Mouse (Mus musculus) embryonic facial prominence, embryonic 13.5 days (tissue): ENCODE results near the gene Map6d1. TPM values are rescaled to one million over a fixed set of nuclear protein-coding genes. Genes with fewer than 3 reads are reported as not detected.

Experiments used
- ATAC-seq: fragments of 200-750 bp; cut with Nextera tagmentation; 2 replicates; pipeline ENCODE4 v1.8.0; 2017; ENCODE audit warnings: low read depth; ENCODE audit not compliant: insufficient number of reproducible peaks, insufficient read depth, low FRiP score, low TSS enrichment
- H3K27ac ChIP-seq: fragments of 300-500 bp; sonication (generic); 2 replicates; pipeline ENCODE4 v1.5.1; 2015; ENCODE audit warnings: moderate library complexity, mild to moderate bottlenecking, inconsistent platforms
- H3K27me3 ChIP-seq: fragments of 300-500 bp; sonication (generic); 2 replicates; pipeline ENCODE4 v1.6.1; 2015; ENCODE audit warnings: mild to moderate bottlenecking, inconsistent platforms
- H3K36me3 ChIP-seq: fragments of 300-500 bp; sonication (generic); 2 replicates; pipeline ENCODE4 v1.6.1; 2015; ENCODE audit warnings: mild to moderate bottlenecking, inconsistent platforms
- H3K4me1 ChIP-seq: fragments of 300-500 bp; sonication (generic); 2 replicates; pipeline ENCODE4 v1.6.1; 2015; ENCODE audit warnings: inconsistent platforms
- H3K4me2 ChIP-seq: fragments of 300-500 bp; sonication (generic); 2 replicates; pipeline ENCODE4 v1.6.1; 2015; ENCODE audit warnings: moderate library complexity, mild to moderate bottlenecking, inconsistent platforms
- H3K4me3 ChIP-seq: fragments of 300-500 bp; sonication (generic); 2 replicates; pipeline ENCODE4 v1.5.1; 2015; ENCODE audit warnings: mild to moderate bottlenecking, inconsistent platforms
- H3K9ac ChIP-seq: fragments of 300-500 bp; sonication (generic); 2 replicates; pipeline ENCODE4 v1.6.1; 2015; ENCODE audit warnings: mild to moderate bottlenecking, inconsistent platforms
- H3K9me3 ChIP-seq: fragments of 300-500 bp; sonication (generic); 2 replicates; pipeline ENCODE4 v1.6.1; 2016; ENCODE audit warnings: inconsistent platforms
- WGBS: fragments of 180-500 bp; shearing (Covaris S2); methylation state at CpG from one replicate; pipeline ENCODE4 v1.1.7; 2015; ENCODE audit warnings: mixed read lengths; 5-methylcytosine and 5-hydroxymethylcytosine counted together
- polyA plus RNA-seq: library from polyadenylated mRNA; unstranded; fragments of >200 nt; fragmentation: Nextera tagmentation; extraction: Ambion mirVana; gene quantifications from 2 replicates; pipeline ENCODE4 v1.2.1, GENCODE M21; 2015

The Map6d1 gene
- polyA plus RNA-seq, 1 experiment from 2014 or later = 0.98 TPM

DNA sequence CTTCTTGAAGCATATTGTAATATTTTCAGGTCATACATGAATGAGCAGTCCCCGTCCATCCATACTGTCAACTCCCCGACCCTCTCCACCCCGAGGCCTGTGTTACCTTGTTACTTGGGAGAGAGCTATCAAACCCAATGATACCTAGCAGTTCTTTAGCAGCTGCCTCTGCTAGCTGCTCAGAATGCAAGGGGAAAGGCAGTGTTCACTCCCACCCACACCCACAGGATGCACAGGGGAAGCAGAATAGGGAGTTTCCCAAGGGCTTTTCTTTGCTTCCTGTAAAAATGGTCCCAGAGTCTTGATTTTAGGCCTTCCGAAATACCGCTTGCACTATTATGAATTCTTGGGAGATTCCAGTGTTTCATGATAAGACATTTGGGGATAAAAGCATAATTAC, 13.0 kb downstream of the Map6d1 start:
- Histone ChIP-seq H3K27me3 (no peaks in the 10 kb centered on the region), H3K27ac (no peak overlapping the region), H3K9me3 (no peaks in the 10 kb centered on the region), H3K4me3 (no peak overlapping the region), H3K36me3 (peaks cover 82% of the 10 kb centered on the region), H3K9ac (no peak overlapping the region), H3K4me1 (no peaks in the 10 kb centered on the region), H3K4me2 (no peak overlapping the region)
- 94% methylated on average over 5 of the region's 5 CpGs for WGBS
- no peak for ATAC-seq

DNA sequence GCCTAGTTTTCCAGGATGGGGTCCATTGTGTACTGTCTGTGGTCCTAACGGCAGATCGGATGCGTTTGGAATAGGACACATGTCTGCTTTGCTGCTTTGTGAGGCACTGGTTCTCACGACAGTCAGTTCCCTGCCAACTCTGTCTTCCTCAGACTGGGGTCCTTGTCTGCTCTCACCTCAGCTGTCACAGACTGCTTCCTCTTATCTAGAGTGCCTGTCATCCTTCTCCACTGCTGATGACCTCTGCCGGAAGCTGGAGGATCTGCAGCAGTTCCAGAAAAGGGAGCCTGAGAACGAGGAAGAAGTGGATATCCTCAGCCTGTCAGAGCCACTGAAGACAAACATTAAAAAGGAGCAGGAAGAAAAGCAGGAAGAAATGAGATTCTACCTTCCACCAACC, 13.7 kb downstream of the Map6d1 start:
- Histone ChIP-seq H3K27me3 (no peaks in the 10 kb centered on the region), H3K4me1 (no peaks in the 10 kb centered on the region), H3K36me3 (peaks cover 83% of the 10 kb centered on the region), H3K4me2 (no peak overlapping the region), H3K9me3 (no peaks in the 10 kb centered on the region), H3K27ac (no peak overlapping the region), H3K4me3 (no peak overlapping the region), H3K9ac (no peak overlapping the region)
- 83% methylated on average over 6 of the region's 6 CpGs for WGBS
- no peak for ATAC-seq

DNA sequence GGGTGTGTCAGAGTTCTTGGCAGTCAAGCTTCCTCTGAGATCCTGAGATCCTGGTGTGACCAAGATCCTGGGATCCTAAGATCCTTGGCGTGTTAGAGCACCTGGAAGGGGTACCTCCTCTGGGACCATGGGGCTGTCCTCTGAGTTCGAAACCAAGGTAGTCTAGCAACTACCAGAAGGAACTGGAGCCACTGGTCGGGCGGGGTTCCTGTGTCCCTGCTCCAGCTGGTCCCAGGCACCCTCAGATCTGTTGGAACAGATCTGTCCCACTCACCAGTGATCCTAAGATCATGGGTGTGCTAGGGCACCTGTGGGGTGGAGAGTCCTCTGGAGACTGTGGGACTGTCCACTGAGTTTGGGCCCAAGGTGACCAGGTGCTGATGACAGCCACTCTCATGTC, 14.5 kb downstream of the Map6d1 start:
- peaks cover 87% of the 10 kb centered on the region for H3K36me3 ChIP-seq
- H3K4me2 ChIP-seq = no peak overlapping the region
- H3K27ac ChIP-seq = no peak overlapping the region
- H3K4me3 ChIP-seq = no peak overlapping the region
- ATAC-seq = no peak
- no peaks in the 10 kb centered on the region for H3K9me3 ChIP-seq
- no peaks in the 10 kb centered on the region for H3K27me3 ChIP-seq
- H3K9ac ChIP-seq = no peak overlapping the region
- WGBS = 97% methylated on average over 4 of the region's 4 CpGs
- H3K4me1 ChIP-seq = no peaks in the 10 kb centered on the region

DNA sequence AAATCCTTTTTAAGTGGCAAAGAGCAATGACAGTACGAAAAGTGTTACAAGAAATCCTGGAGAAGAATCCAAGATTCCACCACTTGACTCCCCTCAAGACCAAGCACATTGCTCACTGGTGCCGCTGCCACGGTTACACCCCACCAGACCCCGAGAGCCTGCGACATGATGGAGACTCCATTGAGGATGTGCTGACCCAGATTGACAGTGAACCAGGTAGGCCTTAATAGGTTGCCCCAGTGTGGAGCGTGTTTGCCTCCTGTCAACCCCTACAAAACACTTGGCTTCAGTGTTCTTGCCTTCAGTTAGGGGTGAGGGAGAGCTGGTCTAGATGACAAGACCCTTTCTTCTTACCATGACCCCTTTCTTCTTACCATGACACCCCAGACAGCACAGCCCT, 18.4 kb downstream of the Map6d1 start:
- peaks cover 87% of the 10 kb centered on the region for H3K36me3 ChIP-seq
- no peak for ATAC-seq
- no peaks in the 10 kb centered on the region for H3K27me3 ChIP-seq
- 95% methylated on average over 6 of the region's 6 CpGs for WGBS
- no peaks in the 10 kb centered on the region for H3K9me3 ChIP-seq
- H3K4me1 ChIP-seq = no peaks in the 10 kb centered on the region
- H3K27ac ChIP-seq = no peak overlapping the region
- no peak overlapping the region for H3K4me3 ChIP-seq
- no peak overlapping the region for H3K9ac ChIP-seq
- no peak overlapping the region for H3K4me2 ChIP-seq

DNA sequence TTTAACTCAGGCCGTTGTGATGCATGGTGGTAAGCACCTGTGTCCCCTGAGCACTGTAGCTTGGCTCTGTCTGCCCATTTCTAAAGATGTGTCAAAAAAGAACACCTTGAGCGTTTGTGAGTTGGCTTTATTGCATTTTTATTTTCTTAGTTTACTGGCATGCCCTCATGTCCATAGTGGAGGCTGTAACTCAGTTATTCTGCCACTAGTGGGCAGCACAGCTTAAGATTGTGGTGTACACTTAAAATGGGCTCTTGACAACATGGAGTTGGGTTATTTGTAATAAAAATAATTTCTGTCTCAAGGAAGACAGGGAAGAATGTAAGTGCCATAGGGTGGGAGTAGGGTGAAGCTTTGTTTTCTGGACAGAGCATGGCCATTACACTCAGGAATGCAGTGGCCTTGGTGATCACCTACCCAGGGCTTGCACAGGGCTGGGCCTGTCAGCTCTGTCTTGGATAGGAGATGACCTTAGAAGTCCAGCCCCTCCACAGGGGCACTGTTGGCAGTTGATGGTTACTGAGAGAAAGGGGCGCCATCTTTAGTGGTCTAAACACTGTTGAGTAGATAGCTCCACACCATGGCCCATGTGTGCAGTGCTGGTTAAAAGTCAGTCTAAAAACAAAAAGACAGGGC, 27.4 kb downstream of the Map6d1 start:
- no peaks in the 10 kb centered on the region for H3K9me3 ChIP-seq
- peaks cover 85% of the 10 kb centered on the region for H3K36me3 ChIP-seq
- WGBS = 93% methylated on average over 3 of the region's 3 CpGs

DNA sequence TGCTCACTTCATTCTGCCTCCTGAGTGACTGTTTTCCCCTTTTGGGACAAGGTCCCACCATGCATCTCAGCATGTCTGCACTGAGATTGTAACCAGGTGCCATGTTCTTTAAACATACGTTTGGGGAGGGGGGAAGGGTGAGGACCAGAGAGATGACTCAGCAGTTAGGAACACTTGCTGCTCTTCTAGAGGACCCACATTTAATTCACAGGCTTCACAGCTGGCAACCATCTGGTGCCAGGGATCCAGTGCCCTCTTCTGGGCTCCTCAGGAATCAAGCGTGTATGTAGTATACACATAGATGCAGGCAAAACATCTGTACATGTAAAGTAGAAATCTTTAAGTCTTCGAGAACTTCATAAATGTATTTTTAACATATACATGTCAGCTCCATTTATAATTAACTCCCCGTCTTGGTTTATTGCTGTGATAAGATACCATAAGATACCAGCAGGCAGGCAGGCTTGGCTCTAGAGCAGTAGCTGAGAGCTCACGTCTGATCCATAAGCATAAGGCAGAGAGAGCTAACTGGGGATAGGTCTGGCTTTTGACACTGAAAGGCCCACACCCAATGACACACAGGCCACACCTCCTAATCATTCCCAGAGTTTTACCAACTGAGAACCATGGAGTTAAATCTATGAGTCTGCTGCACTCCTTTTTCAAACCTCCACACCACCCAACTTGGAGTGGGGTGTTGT, 41.5 kb downstream of the Map6d1 start:
- H3K4me3 ChIP-seq = no peak overlapping the region
- H3K27ac ChIP-seq = no peak overlapping the region
- 75% methylated on average over 5 of the region's 5 CpGs for WGBS
- H3K36me3 ChIP-seq = peaks cover 86% of the 10 kb centered on the region
- no peaks in the 10 kb centered on the region for H3K27me3 ChIP-seq
- H3K4me1 ChIP-seq = no peaks in the 10 kb centered on the region
- H3K4me2 ChIP-seq = no peak overlapping the region
- no peak overlapping the region for H3K9ac ChIP-seq
- H3K9me3 ChIP-seq = no peaks in the 10 kb centered on the region; the same call in 1 of the 2 replicates
- ATAC-seq = no peak

More for the DNA sequence above, 27.4 kb downstream of the Map6d1 start:
- Histone ChIP-seq H3K9ac (no peak overlapping the region), H3K4me2 (no peak overlapping the region), H3K4me1 (no peaks in the 10 kb centered on the region), H3K4me3 (no peak overlapping the region), H3K27me3 (no peaks in the 10 kb centered on the region), H3K27ac (no peak overlapping the region)
- ATAC-seq = no peak

DNA sequence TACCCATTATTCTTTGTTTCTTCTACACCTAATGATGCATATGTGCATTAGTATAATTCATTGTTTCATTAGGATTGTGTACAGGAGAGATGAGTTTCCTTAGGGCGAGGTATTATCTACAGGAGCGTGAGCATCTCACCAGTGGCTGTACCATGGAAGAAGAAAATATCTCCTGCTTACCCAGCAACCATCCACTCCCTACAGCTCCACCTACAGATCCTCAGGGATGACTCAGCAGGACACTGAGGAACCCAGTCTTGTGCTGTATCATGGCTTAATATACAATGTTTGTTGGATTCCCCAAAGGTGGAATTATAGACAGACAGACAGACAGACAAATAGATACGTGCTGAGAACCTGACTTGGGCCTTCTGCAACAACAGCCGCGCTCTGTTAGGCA, 44.2 kb downstream of the Map6d1 start:
- H3K4me3 ChIP-seq = no peak overlapping the region
- no peak overlapping the region for H3K9ac ChIP-seq
- H3K27ac ChIP-seq = no peak overlapping the region
- no peaks in the 10 kb centered on the region; the same call in 1 of the 2 replicates for H3K9me3 ChIP-seq
- no peaks in the 10 kb centered on the region for H3K4me1 ChIP-seq
- no peak for ATAC-seq
- peaks cover 90% of the 10 kb centered on the region for H3K36me3 ChIP-seq
- 94% methylated on average over 5 of the region's 5 CpGs for WGBS
- no peaks in the 10 kb centered on the region for H3K27me3 ChIP-seq
- H3K4me2 ChIP-seq = no peak overlapping the region

DNA sequence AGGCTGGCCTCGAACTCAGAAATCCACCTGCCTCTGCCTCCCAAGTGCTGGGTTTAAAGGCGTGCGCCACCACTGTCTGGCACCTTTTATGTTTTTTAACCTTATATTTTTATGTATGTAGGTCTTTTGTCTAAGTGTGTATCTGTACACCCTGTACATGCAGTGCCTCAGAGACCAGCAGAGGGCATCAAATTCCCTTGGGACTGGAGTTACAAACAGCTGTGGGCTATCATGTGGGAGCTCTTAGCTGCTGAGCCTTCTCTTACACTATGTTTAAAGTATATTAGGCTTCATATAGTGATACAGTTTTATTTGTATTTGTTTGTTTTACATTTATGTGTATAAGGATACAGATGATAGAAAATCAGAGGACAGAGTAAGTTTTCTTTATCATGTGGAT, 45.6 kb downstream of the Map6d1 start:
- Histone ChIP-seq H3K4me2 (no peak overlapping the region), H3K27ac (no peak overlapping the region), H3K27me3 (no peaks in the 10 kb centered on the region), H3K4me3 (no peak overlapping the region), H3K36me3 (peaks cover 90% of the 10 kb centered on the region), H3K9ac (no peak overlapping the region), H3K9me3 (no peaks in the 10 kb centered on the region), H3K4me1 (no peaks in the 10 kb centered on the region)
- no peak for ATAC-seq
- WGBS = 92% methylated on average over 3 of the region's 3 CpGs

DNA sequence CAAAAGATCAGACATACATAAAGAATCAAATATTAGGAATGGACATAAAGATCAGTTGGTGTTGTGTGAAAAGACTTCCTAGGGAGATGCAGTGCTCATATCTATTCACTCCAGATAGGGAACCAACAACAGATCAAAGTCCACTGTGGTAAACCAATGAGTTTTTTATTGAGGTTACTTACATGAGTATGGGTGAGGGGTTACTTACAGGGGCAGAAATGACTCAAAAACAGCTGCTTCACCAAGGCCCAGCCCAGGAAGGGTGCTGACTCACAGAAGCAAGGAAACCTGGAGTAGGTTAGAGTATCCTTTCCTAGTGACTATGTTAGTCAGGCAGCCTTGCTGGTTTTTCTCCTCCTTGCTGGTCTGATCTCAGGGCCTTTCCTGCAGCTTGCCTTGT, 49.1 kb downstream of the Map6d1 start:
- H3K4me1 ChIP-seq = no peaks in the 10 kb centered on the region
- ATAC-seq = no peak
- no peaks in the 10 kb centered on the region for H3K9me3 ChIP-seq
- peaks cover 90% of the 10 kb centered on the region for H3K36me3 ChIP-seq
- H3K9ac ChIP-seq = no peak overlapping the region
- no peak overlapping the region for H3K4me3 ChIP-seq
- no peak overlapping the region for H3K4me2 ChIP-seq
- no peaks in the 10 kb centered on the region for H3K27me3 ChIP-seq
- no peak overlapping the region for H3K27ac ChIP-seq

DNA sequence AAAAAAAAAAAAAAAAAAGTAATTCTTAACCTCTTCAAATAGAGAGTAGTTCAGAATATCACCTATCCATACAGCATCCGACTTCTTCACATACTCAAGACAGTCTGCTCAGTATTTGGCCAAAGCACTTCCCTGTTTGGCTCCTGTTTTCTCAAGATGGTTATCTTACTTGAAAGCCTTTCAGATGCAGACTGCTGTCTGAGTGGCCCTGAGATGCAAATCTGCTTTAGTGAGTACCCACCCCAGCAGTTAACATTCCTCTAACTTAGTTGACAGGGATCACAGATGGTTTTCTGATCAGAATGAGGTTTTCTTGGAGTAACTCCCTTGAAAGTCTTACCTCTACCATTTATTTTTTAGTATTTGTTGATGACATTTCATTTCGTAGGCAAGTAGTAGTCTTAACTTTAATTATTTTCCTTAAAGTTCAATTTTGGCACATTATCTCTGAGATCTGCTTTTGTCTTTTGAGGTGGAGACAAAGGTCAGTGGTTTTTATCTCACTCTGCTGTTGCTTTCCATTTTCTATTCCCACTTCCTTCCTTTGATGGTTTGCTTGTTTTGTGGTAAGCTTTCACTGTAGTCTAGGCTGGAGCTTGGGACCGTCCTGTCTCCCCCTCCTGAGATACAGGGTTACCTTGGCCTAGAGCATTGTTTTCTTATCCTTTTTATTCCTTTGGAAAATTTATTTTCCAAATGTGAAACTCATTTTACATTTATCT, 49.8 kb downstream of the Map6d1 start:
- no peak for ATAC-seq
- H3K9me3 ChIP-seq = no peaks in the 10 kb centered on the region
- no peak overlapping the region for H3K4me3 ChIP-seq
- no peaks in the 10 kb centered on the region for H3K4me1 ChIP-seq
- no peaks in the 10 kb centered on the region for H3K27me3 ChIP-seq
- no peak overlapping the region for H3K27ac ChIP-seq
- 85% methylated on average over 3 of the region's 3 CpGs for WGBS
- H3K4me2 ChIP-seq = no peak overlapping the region
- peaks cover 90% of the 10 kb centered on the region for H3K36me3 ChIP-seq
- no peak overlapping the region for H3K9ac ChIP-seq

DNA sequence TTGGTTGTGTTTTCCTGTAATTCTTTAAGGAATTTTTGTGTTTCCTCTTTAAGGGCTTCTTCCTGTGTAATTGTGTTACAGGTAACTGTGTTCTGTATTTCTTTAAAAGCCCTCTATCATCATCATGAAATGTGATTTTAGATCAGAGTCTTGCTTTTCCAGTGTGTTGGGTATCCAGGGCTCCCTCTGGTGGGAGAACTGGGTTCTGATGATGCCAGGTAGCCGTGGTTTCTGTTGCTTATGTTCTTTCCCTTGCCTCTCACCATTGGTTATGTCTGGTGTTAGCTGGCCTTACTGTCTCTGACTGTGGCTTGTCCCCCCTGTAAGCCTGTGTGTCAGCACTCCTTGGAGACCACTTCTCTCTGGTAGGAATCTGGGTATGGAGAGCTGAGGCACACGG, 55.8 kb downstream of the Map6d1 start:
- no peaks in the 10 kb centered on the region for H3K27me3 ChIP-seq
- no peak overlapping the region for H3K9ac ChIP-seq
- peaks cover 74% of the 10 kb centered on the region for H3K36me3 ChIP-seq
- no peak for ATAC-seq
- H3K4me3 ChIP-seq = no peak overlapping the region
- no peak overlapping the region for H3K4me2 ChIP-seq
- no peak overlapping the region for H3K27ac ChIP-seq
- 72% methylated on average over 2 of the region's 2 CpGs for WGBS
- H3K9me3 ChIP-seq = no peaks in the 10 kb centered on the region
- no peaks in the 10 kb centered on the region for H3K4me1 ChIP-seq
